Mouse (Mus musculus): ENCODE results near the gene Tsfm.

The Tsfm gene

GRCm38 (mm10) chr10:126988513-126989165 lies 42.0 kb downstream of the Tsfm start:
- intact Hi-C loops (cut with DNase I): no loop called here

- intact Hi-C loops (cut with DNase I): no loop called here
Observed at GRCm38 (mm10) chr10:126987183-126988118, 43.2 kb downstream of the Tsfm start.

GRCm38 (mm10) chr10:126986541-126986961 lies 44.1 kb downstream of the Tsfm start:
- intact Hi-C loops (cut with DNase I): no loop called here

DNA sequence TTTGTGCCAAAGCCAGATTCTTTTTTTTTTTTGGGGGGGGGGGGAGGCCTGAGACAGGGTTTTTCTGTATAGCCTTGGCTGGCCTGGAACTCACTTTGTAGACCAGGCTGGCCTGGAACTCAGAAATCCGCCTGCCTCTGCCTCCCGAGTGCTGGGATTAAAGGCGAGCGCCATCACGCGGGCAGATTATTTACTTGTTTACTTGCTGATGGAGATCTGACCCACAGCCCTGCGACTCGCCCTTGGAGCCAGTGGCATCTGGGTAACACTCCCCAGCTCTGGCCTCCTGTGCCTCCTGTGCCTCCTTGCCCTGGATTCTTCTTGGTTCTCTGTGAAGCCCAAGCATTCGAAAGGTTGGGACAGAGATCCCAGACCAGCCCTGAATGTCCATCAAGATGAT lies 45.1 kb downstream of the Tsfm start:
- intact Hi-C loops (cut with DNase I): no loop called here

DNA sequence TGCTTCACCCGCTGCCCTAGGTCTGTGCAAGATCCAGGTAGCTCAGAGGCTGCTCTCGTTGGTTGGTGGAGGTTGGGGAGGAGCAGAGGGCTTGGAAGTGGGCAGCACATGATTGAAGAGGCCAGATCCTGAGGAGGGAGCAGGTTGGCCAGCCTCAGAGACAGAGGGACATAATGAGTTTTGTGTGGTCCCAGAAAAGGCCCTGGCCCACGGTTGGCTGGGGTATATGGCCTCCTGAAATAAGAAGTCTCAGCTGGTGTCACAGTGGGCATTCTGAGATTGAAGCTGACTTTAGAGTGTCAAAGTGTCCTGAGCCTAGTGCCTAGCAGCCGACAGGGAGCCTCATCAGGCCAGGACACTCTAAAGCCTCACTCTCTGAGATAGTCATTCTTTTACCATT lies 45.5 kb downstream of the Tsfm start:
- intact Hi-C loops (cut with DNase I): no loop called here

- intact Hi-C loops (cut with DNase I): no loop called here
Observed at GRCm38 (mm10) chr10:126984189-126985004, 46.2 kb downstream of the Tsfm start.

- intact Hi-C loops (cut with DNase I): no loop called here
Observed at GRCm38 (mm10) chr10:126983193-126983725, 47.4 kb downstream of the Tsfm start.

GRCm38 (mm10) chr10:126981746-126982145 lies 48.9 kb downstream of the Tsfm start:
- intact Hi-C loops (cut with DNase I): no loop called here

DNA sequence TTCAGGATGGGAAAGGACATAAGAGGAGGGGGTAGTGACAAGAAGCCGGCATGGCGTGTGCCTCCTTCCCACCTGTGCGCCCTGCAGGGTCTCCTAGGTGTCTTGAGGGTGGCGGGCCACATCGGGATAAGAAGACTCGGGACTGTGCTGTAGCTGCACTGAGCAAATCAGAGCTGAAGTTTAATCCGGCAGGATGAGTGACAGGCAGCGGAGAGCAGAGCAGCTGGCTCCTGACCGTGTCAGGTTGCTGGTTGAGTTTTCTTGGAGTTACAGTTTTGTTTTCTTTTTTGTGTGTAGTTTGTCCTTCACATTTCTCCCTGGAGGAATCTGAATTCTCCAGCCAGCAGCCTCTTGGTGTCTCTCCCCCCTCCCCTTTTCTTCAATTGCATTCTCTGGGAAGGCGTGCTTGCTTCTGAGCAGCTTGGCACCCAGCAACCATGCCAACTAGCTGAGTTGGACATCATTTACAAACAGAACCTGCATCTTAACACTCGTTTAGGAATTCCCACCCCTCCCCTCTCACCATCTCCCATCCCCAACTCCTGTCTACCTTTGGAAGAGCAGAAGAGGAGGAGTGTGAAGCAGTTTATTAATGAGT lies 49.6 kb downstream of the Tsfm start:
- intact Hi-C loops (cut with DNase I): no loop called here

DNA sequence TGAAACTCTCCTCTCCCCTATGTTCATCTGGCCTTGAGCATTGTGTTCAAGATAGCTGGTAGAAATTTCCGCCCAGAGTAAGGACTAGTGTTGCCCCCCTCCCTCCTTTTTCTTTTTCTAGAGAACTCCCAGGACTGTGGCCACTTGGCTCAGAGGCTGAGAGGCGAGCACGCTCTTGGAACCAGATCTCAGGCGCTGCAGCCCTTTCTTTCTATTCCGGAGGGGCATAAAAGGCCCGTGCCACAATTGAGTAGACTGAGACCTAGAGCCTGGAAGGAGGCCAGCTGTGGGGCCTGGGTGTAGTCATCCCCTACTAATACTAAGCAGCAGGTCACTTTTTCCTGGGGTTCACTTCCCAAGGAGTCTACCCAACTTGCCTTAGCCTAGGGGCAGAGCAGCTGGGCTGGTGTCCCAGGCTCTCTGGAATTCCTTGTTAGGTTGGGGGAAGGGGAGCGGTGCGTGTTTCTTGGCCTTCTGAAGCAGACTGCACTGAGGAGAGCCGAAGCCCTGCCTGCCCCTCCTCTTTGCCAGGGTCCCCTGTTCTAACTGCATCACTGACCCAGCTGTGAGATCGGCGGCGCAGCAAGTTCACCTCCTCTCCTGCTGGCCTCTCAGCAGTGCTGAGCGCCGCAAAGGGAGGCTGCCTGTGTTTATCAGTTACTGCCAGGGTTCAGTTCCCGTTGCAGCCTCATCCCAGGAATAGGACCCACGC lies 50.3 kb downstream of the Tsfm start:
- intact Hi-C loops (cut with DNase I): no loop called here

GRCm38 (mm10) chr10:126979636-126980151 lies 50.9 kb downstream of the Tsfm start:
- intact Hi-C loops (cut with DNase I): no loop called here

DNA sequence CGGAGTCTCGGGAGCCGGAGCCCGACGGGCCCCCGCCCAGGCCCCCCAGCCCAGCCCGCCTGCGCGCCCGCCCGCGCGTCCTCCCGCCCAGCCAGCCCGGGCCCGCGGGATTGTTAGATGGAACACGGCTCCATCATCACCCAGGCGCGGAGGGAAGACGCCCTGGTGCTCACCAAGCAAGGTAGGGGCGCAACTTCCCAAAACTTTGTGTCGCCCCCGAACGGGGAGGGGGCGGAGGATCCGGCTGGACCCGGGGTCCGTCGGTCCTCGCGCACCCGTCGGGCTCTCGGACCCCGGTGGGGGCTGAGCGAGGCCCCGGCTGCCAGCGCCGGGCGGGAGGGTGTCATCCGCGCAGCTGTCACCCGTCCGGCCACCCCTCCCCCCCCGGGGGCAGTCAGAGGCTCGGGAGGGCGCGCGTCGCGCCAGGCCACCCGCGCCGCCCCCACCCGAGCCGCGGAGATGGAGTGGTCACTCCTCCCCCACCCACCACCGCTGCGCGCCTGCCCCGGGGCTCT lies 51.5 kb downstream of the Tsfm start:
- intact Hi-C loops (cut with DNase I): no loop called here

DNA sequence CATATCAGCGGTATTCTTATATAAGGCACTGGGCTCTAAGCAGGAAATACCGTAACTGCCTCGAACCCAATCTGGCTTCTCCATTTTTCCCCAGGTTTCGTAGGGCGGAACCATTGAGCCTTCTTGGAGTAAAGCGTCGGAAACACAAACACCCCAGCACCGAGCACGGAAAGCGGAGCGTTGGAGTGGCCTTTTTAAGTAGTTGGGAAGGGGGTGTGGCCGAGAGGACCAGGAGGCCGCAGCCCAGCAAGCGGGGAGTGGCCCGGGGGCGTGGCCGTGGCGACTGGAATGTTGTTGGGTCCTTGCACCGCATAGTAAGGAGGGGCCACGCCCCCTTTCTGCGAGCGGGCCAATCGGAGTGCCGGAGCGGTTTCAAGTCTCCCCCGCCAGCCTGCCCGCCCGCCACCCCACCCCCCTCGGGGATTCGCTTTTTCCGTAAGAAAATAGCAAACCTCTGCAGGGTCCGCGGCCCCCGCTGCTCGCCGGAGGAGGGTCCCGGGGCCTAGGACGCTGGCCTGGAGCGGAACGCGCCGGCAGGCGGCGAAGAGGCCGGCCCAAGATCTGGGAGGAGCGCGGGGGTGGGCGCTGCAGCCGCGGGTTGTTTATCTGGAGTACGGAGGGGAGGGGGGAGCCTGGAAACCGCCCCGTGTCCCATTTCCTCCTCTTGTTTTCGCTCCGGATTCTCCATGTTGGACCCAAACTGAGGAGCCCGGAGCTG lies 52.2 kb downstream of the Tsfm start, which contains the start of gene Ctdsp2:
Ctdsp2 (plus strand) TSS at position 441 of the 718 bp plus-strand sequence.
- intact Hi-C loops (cut with DNase I): no loop called here

DNA sequence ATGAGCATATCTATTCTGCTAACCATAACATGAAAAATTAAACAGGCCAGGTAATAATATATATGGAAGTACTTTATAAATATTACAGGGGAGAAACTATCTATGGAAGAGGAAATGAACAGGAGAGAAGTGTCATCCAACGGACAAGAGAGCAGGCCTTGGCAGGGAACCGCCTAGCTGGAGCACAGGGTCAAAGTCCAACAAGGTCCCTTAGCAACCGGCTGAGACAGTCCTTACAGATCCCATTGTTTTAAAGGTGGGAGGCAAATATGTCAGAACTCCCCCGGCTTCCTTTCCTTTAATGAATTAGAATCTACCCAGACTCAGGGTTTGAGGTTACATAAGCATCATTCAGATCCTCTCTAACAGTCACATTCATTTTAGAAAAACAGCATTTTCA lies 53.6 kb downstream of the Tsfm start:
- intact Hi-C loops (cut with DNase I): no loop called here

GRCm38 (mm10) chr10:126975706-126976105 lies 54.9 kb downstream of the Tsfm start:
- intact Hi-C loops (cut with DNase I): no loop called here

DNA sequence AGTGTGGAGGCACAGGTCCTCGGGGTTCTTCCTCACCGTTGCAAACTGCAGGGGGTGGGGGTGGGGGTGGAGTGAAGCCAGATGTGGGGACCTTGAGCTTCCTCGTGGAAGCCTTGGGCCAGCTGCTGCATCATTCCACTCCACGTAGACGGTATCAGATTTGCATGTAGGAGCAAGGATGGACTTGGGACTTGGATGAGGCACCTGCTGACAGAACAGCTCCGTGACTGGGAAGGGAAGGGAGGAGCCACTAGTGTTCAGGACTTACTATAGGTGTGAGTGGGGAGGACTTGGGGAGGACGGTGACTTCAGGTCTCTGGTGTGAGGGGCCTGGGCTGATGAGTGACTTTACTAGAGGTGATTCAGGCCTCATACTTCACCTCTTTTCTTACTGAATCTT lies 57.7 kb downstream of the Tsfm start:
- intact Hi-C loops (cut with DNase I): no loop called here

DNA sequence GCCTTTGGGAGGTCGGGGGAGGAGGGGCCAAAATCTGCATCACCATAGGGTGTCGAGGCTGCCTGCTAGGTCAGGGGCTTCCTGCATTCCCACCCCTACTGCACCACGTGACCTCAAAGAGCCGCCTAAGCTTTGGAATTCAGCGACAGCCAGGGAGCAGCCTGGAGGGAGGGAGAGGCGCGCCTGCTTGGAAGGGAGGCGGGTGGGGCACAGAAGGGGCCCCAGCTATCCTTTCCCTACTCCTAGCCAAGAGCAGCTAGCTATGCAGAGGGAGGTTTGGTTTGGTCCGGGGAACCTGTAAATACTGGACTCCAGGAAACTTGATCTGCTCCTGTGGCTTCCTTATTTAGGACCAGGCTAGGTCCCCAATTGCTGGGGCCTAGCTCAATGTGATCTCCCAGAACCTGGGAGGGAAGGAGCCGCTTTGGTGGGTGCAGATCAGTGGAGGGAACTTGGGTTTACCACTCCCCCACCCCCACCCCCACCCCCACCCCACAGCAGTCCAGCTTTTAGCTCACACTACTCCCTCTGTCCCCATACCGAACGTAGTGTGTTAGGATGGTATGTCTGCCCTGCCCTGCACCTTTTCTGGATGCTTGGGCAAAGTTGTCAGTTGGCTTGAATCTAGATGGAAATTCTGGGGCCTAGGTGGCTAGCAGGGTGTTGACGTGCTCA lies 58.5 kb downstream of the Tsfm start:
- intact Hi-C loops (cut with DNase I): no loop called here

DNA sequence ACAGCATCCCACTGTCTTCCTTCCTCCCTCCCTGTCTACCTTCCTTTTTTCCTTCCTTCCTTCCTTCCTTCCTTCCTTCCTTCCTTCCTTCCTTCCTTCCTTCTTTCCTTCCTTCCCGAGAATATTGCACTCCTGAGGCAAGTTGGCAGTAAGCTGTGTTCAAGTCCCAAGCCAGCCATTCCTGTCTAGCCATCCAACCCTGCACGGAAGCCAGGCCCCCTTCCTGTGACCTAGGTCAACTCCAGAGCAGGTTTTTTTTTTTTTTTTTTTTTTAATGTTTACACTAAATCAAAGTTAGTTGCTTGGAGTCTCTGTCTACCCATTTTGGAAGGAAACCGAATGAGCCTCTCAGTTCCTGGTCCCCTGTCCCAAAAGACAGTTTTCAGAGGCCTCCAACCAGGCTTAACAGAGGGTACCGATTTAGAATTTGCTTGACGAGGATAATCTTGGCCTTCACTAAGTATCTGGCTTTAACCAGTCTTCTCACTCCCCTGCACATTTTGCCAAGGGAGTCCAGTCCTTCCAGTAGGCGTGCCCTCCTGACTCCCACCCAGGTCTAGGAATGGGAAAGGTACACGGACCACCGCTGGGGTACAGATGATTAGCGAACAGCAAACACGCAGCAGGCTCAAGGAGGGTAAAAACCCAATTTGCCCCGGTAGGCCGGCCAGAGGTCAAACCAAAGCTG lies 59.1 kb downstream of the Tsfm start:
- intact Hi-C loops (cut with DNase I): no loop called here

All from adrenal gland (tissue).